Mouse (Mus musculus): ENCODE data around the gene Ces2a. TPM values are rescaled to one million over a fixed set of nuclear protein-coding genes. Genes with fewer than 3 reads are reported as not detected.

Ces2a gene
- total RNA-seq, 1 experiment, result not detected

GRCm38 (mm10) chr8:104731451-104731850 lies 2.4 kb upstream of the Ces2a start:
- Histone ChIP-seq H3K4me3 (ENCODE audit: insufficient read depth in 1 of 2, low read depth in 1 of 2, low read length in 2 of 2, poor library complexity in 1 of 2, severe bottlenecking in 1 of 2) (no peak overlapping the region), H3K36me3 (ENCODE audit: control insufficient read depth, insufficient read depth, low read length, poor library complexity, severe bottlenecking) (no peaks in the 10 kb centered on the region), H3K9me3 (ENCODE audit: control insufficient read depth, insufficient read depth, low read depth, low read length) (no peaks in the 10 kb centered on the region), H3K9ac (ENCODE audit: insufficient read depth, low read depth, low read length, poor library complexity, severe bottlenecking) (no peak overlapping the region), H3K27ac (ENCODE audit: insufficient read depth, low read depth, low read length, poor library complexity, severe bottlenecking) (no peak overlapping the region), H3K4me1 (ENCODE audit: control insufficient read depth in 2 of 2, insufficient read depth in 2 of 2, low read length in 2 of 2, poor library complexity in 1 of 2) (no peaks in the 10 kb centered on the region)
- DNase-seq (ENCODE audit: low read depth, low spot score), result no peak
- in situ Hi-C loops (cut with MboI; ENCODE audit: low sequenced_read_pairs in 2 of 2, unreplicated experiment in 2 of 2), result no loop called here
- TF ChIP-seq MAFK (IDR thresholded peaks at IDR 0.05; ENCODE audit: insufficient read depth, low read depth, low read length), result no peak
- TF ChIP-seq ZC3H11A (IDR thresholded peaks at IDR 0.05; ENCODE audit: borderline replicate concordance, low read depth, low read length), result no peak
- TF ChIP-seq HCFC1 (IDR thresholded peaks at IDR 0.05; ENCODE audit: borderline replicate concordance, insufficient read depth, low read length), result no peak
- no peak for TF ChIP-seq CHD2 (IDR thresholded peaks at IDR 0.05; ENCODE audit: low read depth, low read length)
- no peak for TF ChIP-seq ZNF384 (IDR thresholded peaks at IDR 0.05; ENCODE audit: low read depth, low read length)

- in situ Hi-C loops (cut with MboI; ENCODE audit: low sequenced_read_pairs in 2 of 2, unreplicated experiment in 2 of 2), result no loop called here
- Histone ChIP-seq H3K27ac (ENCODE audit: insufficient read depth, low read depth, low read length, poor library complexity, severe bottlenecking) (no peak overlapping the region), H3K4me3 (ENCODE audit: insufficient read depth in 1 of 2, low read depth in 1 of 2, low read length in 2 of 2, poor library complexity in 1 of 2, severe bottlenecking in 1 of 2) (no peak overlapping the region), H3K9ac (ENCODE audit: insufficient read depth, low read depth, low read length, poor library complexity, severe bottlenecking) (no peak overlapping the region), H3K9me3 (ENCODE audit: control insufficient read depth, insufficient read depth, low read depth, low read length) (no peaks in the 10 kb centered on the region), H3K4me1 (ENCODE audit: control insufficient read depth in 2 of 2, insufficient read depth in 2 of 2, low read length in 2 of 2, poor library complexity in 1 of 2) (no peaks in the 10 kb centered on the region), H3K36me3 (ENCODE audit: control insufficient read depth, insufficient read depth, low read length, poor library complexity, severe bottlenecking) (no peaks in the 10 kb centered on the region)
- no peak for DNase-seq (ENCODE audit: low read depth, low spot score)
- TF ChIP-seq ZC3H11A (IDR thresholded peaks at IDR 0.05; ENCODE audit: borderline replicate concordance, low read depth, low read length), result no peak
- TF ChIP-seq HCFC1 (IDR thresholded peaks at IDR 0.05; ENCODE audit: borderline replicate concordance, insufficient read depth, low read length), result no peak
- TF ChIP-seq MAFK (IDR thresholded peaks at IDR 0.05; ENCODE audit: insufficient read depth, low read depth, low read length), result no peak
- TF ChIP-seq ZNF384 (IDR thresholded peaks at IDR 0.05; ENCODE audit: low read depth, low read length), result no peak
- no peak for TF ChIP-seq CHD2 (IDR thresholded peaks at IDR 0.05; ENCODE audit: low read depth, low read length)
These were observed 1.8 kb upstream of the Ces2a start for GRCm38 (mm10) chr8:104731969-104732368.

- DNase-seq (ENCODE audit: low read depth, low spot score), result no peak
- no peak overlapping the region for H3K27ac ChIP-seq (ENCODE audit: insufficient read depth, low read depth, low read length, poor library complexity, severe bottlenecking)
- no peaks in the 10 kb centered on the region for H3K4me1 ChIP-seq (ENCODE audit: control insufficient read depth in 2 of 2, insufficient read depth in 2 of 2, low read length in 2 of 2, poor library complexity in 1 of 2)
- H3K4me3 ChIP-seq (ENCODE audit: insufficient read depth in 1 of 2, low read depth in 1 of 2, low read length in 2 of 2, poor library complexity in 1 of 2, severe bottlenecking in 1 of 2), result no peak overlapping the region
- no peaks in the 10 kb centered on the region for H3K36me3 ChIP-seq (ENCODE audit: control insufficient read depth, insufficient read depth, low read length, poor library complexity, severe bottlenecking)
- no peaks in the 10 kb centered on the region for H3K9me3 ChIP-seq (ENCODE audit: control insufficient read depth, insufficient read depth, low read depth, low read length)
- TF ChIP-seq ZNF384 (IDR thresholded peaks at IDR 0.05; ENCODE audit: low read depth, low read length) (no peak), CHD2 (IDR thresholded peaks at IDR 0.05; ENCODE audit: low read depth, low read length) (no peak), MAFK (IDR thresholded peaks at IDR 0.05; ENCODE audit: insufficient read depth, low read depth, low read length) (no peak), ZC3H11A (IDR thresholded peaks at IDR 0.05; ENCODE audit: borderline replicate concordance, low read depth, low read length) (no peak), HCFC1 (IDR thresholded peaks at IDR 0.05; ENCODE audit: borderline replicate concordance, insufficient read depth, low read length) (no peak)
- in situ Hi-C loops (cut with MboI; ENCODE audit: low sequenced_read_pairs in 2 of 2, unreplicated experiment in 2 of 2), result no loop called here
- no peak overlapping the region for H3K9ac ChIP-seq (ENCODE audit: insufficient read depth, low read depth, low read length, poor library complexity, severe bottlenecking)
These were observed 8.2 kb downstream of the Ces2a start for GRCm38 (mm10) chr8:104742039-104742438.

GRCm38 (mm10) chr8:104743410-104743809 lies 9.6 kb downstream of the Ces2a start:
- Histone ChIP-seq H3K36me3 (ENCODE audit: control insufficient read depth, insufficient read depth, low read length, poor library complexity, severe bottlenecking) (no peaks in the 10 kb centered on the region), H3K9me3 (ENCODE audit: control insufficient read depth, insufficient read depth, low read depth, low read length) (no peaks in the 10 kb centered on the region), H3K27ac (ENCODE audit: insufficient read depth, low read depth, low read length, poor library complexity, severe bottlenecking) (no peak overlapping the region), H3K9ac (ENCODE audit: insufficient read depth, low read depth, low read length, poor library complexity, severe bottlenecking) (no peak overlapping the region), H3K4me1 (ENCODE audit: control insufficient read depth in 2 of 2, insufficient read depth in 2 of 2, low read length in 2 of 2, poor library complexity in 1 of 2) (no peaks in the 10 kb centered on the region), H3K4me3 (ENCODE audit: insufficient read depth in 1 of 2, low read depth in 1 of 2, low read length in 2 of 2, poor library complexity in 1 of 2, severe bottlenecking in 1 of 2) (no peak overlapping the region)
- no peak for DNase-seq (ENCODE audit: low read depth, low spot score)
- no peak for TF ChIP-seq ZC3H11A (IDR thresholded peaks at IDR 0.05; ENCODE audit: borderline replicate concordance, low read depth, low read length)
- no peak for TF ChIP-seq ZNF384 (IDR thresholded peaks at IDR 0.05; ENCODE audit: low read depth, low read length)
- TF ChIP-seq CHD2 (IDR thresholded peaks at IDR 0.05; ENCODE audit: low read depth, low read length), result no peak
- no peak for TF ChIP-seq HCFC1 (IDR thresholded peaks at IDR 0.05; ENCODE audit: borderline replicate concordance, insufficient read depth, low read length)
- TF ChIP-seq MAFK (IDR thresholded peaks at IDR 0.05; ENCODE audit: insufficient read depth, low read depth, low read length), result no peak
- in situ Hi-C loops (cut with MboI; ENCODE audit: low sequenced_read_pairs in 2 of 2, unreplicated experiment in 2 of 2), result no loop called here

GRCm38 (mm10) chr8:104752818-104753217 lies 19.0 kb downstream of the Ces2a start:
- in situ Hi-C loops (cut with MboI; ENCODE audit: low sequenced_read_pairs in 2 of 2, unreplicated experiment in 2 of 2), result no loop called here
- TF ChIP-seq ZNF384 (IDR thresholded peaks at IDR 0.05; ENCODE audit: low read depth, low read length) (no peak), CHD2 (IDR thresholded peaks at IDR 0.05; ENCODE audit: low read depth, low read length) (no peak), ZC3H11A (IDR thresholded peaks at IDR 0.05; ENCODE audit: borderline replicate concordance, low read depth, low read length) (no peak), MAFK (IDR thresholded peaks at IDR 0.05; ENCODE audit: insufficient read depth, low read depth, low read length) (no peak)
- no peaks in the 10 kb centered on the region for H3K36me3 ChIP-seq (ENCODE audit: control insufficient read depth, insufficient read depth, low read length, poor library complexity, severe bottlenecking)
- no peak overlapping the region for H3K4me3 ChIP-seq (ENCODE audit: insufficient read depth in 1 of 2, low read depth in 1 of 2, low read length in 2 of 2, poor library complexity in 1 of 2, severe bottlenecking in 1 of 2)
- DNase-seq (ENCODE audit: low read depth, low spot score), result no peak
- no peaks in the 10 kb centered on the region for H3K4me1 ChIP-seq (ENCODE audit: control insufficient read depth in 2 of 2, insufficient read depth in 2 of 2, low read length in 2 of 2, poor library complexity in 1 of 2)
- H3K9me3 ChIP-seq (ENCODE audit: control insufficient read depth, insufficient read depth, low read depth, low read length), result no peaks in the 10 kb centered on the region
- no peak overlapping the region for H3K9ac ChIP-seq (ENCODE audit: insufficient read depth, low read depth, low read length, poor library complexity, severe bottlenecking)
- H3K27ac ChIP-seq (ENCODE audit: insufficient read depth, low read depth, low read length, poor library complexity, severe bottlenecking), result no peak overlapping the region
